Mouse (Mus musculus) T-cell, adult 66 days (primary cell): Measurements from ENCODE around the gene Mafb. TPM values are rescaled to one million over a fixed set of nuclear protein-coding genes. Genes with fewer than 3 reads are reported as not detected.

ENCODE experiments used
- total RNA-seq, 2 experiments: library from RNA; stranded (reverse); gene quantifications; 3 replicates in 1 of 2; 4 replicates in 1 of 2; pipeline ENCODE4 v1.2.4; 2023

Mafb gene
- total RNA-seq: 1 to 10 TPM; 1.4 to 2.7 TPM

DNA sequence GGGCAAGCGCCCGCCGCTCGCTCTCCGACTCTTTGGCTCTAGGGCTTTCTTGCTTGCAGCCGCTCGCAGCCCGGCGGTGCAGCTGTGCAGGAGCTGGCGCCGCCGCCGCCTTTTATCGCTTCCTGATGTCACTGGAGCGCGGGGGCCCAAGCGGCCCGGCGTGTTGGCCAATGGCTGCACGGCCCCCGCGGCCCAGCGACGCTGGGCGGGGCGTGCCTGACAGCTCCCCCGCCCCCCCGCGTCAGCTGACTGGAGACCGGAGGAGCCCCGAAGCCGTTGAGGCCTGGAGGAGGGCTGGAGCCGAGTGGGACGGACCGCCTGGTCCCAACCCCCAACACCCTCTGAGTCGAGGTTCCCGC lies at the start of gene Mafb:
Gene Mafb, minus strand, starts transcription at position 86 of the 359 bp plus-strand sequence.

DNA sequence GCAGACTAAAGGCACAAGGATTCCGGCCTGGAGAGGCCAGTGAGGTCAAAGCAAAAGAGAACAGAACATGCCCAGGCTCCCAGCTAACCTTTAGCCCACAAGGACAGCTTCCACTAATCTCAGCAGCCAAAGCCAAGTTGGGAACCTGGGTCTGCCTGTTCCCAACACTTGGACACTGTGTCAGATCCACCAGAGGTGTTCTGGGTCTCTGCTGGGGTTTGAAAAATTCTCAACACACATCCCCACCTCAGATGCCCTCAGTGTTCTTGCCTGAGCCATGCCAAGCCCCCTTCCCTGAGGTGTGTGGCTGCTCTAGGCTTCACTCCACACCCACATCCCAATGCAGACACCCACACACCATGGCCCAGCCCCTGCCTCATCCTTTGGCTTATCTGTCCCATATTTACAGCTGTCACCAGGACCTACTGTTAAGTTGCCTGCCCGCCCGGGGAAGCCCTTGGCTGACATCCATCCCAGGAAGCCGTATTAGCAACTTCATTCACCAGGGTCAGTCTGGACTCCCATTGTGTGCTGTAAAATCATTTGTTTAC lies 32.7 kb downstream of the Mafb start, which contains the start of gene Gm826:
Gene Gm826, minus strand, starts transcription at position 52 of the 551 bp plus-strand sequence.

Other genes starting within 250 kb of the Mafb start
- not detected for gene Gm826, start 32.9 kb downstream of the Mafb start, total RNA-seq